Mouse (Mus musculus): ENCODE results near the gene Cxcl12.
A peak's percentile ranks its signal among the peaks of the same experiment; 100 is the strongest.

Cxcl12 gene

GRCm38 (mm10) chr6:117175113-117175793 is 6.9 kb downstream of the Cxcl12 start:
- no peak for DNase-seq

DNA sequence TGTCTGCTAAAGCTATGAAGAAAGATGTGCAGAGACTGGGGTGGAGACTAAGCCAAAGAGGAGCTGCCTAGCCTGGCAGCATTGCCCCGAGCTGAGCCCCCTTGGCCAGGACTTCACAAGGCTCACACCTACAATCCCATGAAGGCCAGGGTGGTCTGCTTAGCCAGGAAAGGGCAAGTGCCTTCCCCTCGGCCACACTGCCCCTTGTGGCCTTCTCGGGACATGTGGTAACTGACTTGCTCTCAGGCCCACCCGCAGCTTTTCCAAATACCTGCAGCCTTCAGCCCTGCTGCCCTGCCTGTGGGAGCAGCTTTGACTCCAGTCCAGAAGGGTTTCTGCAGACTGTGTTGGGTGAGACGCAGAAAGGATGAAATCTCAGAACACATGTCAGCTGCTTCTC is 8.1 kb downstream of the Cxcl12 start:
- no peak for DNase-seq

- no peak for DNase-seq
Observed at GRCm38 (mm10) chr6:117180303-117180702, 12.0 kb downstream of the Cxcl12 start.

DNA sequence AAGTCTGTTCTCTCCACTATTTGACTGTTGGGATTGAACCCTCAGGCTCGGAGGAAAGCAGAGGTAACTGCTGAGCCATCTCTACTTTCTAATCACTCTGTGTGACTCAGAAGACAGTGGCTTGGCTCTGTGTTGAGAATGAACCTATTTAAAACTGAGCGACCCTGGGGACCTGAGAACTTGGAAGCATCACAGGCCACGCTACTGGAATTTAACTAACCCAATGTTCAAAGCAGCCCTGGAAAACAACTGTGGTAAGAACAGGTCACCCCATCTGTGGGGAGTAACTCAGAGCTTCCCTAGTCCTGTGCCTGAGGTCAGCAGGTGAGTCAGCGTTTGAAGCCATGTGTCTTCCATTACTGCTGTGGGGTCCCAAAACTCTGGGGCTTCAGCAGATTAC is 17.0 kb downstream of the Cxcl12 start:
- DNase-seq, result no peak

- DNase-seq, result no peak
Observed at GRCm38 (mm10) chr6:117190453-117190852, 22.1 kb downstream of the Cxcl12 start.

GRCm38 (mm10) chr6:117191741-117192140 is 23.4 kb downstream of the Cxcl12 start:
- no peak for DNase-seq

DNA sequence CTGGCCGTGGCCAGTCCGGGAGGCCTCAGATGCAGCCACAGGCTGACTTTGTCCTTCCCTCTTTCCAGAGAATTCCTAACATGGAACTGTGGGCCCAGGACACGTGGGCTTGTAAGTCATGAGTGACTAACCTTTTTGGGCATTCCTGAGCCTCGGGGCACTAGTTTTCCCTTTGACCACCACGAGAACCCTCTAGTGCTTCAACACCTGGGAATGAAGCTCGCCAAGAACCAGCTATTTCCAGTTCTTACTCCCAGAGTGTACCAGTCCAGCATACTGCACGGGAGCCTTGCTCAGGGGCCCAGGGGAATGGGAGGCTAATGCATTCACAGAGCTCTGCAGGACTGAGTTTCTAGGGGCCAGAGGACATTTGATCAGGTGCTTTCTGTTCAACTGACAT is 24.3 kb downstream of the Cxcl12 start:
- DNase-seq, result peak; percentile 23 to 69

DNA sequence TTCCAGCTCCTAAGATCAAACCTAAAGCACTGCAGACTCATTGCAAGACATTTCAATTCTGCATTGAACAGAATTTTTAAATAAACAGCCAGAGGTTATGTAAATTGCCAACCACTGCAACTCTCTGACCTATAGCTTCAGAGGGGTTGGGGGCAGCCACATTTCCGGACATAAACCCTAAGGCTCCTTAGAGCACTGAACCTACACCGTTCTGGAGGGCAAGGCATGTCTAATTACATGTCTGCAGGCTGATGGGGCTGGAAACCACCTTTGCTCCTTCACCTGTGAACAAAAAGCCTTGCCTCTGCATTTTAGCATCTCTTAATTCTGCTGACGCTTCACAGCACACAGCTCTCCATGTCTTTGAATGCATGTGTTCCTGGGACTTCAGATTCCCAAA is 26.9 kb downstream of the Cxcl12 start:
- DNase-seq, result no peak

- DNase-seq, result no peak
Observed at GRCm38 (mm10) chr6:117198871-117199270, 30.5 kb downstream of the Cxcl12 start.

DNA sequence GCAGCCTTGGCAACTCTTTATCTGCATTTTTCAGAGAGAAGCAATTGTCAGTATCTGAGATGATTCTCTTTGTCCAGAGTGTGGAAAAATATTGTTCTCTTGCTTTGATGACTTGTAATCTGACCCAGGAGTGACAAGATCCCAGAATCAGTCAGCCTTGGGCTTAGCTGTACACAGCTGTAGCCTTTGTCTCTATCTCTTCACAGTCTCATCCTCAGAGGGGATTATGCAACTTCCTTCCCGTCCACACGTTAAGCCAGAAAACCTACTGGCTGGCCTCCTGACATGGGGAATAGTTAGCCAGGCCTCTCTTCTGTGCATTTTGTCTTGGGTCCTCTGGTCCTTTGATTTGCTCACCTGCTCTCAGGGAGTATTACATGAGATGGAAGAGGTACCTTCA is 31.4 kb downstream of the Cxcl12 start:
- no peak for DNase-seq

DNA sequence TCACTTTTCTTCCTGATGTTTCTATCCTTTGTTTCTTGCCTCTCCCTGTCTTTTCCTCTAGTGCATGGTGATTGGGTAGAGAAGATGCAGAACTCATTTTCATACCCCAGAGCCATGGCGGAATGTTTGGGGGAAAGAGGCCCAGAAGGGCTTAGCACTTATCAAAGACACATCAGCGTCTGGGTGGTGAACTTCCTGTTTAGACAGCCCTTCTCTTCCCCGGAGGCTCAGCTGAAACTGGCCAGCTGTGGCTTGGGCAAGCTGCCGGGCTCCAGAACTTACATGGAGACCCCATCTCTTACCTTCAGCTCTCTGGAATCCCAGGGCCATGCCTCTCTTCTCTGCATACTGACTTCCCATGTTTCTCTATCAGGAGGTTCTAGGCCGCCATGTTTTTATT is 32.6 kb downstream of the Cxcl12 start:
- no peak for DNase-seq

GRCm38 (mm10) chr6:117201396-117201795 is 33.1 kb downstream of the Cxcl12 start:
- no peak for DNase-seq

- DNase-seq, result no peak
Observed at GRCm38 (mm10) chr6:117201859-117202258, 33.5 kb downstream of the Cxcl12 start.

DNA sequence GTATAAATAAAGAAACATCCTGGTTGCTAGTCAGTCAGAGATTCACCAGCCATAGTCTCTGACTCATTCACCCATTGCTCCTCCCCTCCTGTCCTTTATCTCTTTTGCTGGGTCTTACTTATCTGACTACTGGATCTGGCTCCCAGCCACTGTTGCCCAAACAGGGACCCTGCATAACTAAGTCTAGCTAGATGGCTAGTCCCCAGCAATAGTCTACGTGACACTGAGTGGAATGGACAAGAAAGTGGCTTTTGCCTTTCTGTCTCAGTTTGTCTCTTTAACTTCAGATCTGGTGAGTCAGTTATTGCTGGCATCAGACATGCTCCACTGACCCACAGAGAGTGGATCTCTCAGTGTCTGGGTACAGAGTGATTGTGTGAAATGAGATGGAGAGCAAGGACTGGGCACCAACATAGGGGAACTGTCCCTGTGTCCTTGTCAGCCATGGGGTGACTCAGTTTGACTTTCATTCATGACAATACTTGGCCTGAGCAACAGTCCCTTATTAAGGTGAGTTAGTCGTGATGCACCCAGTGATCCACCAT is 34.6 kb downstream of the Cxcl12 start:
- no peak for DNase-seq

DNA sequence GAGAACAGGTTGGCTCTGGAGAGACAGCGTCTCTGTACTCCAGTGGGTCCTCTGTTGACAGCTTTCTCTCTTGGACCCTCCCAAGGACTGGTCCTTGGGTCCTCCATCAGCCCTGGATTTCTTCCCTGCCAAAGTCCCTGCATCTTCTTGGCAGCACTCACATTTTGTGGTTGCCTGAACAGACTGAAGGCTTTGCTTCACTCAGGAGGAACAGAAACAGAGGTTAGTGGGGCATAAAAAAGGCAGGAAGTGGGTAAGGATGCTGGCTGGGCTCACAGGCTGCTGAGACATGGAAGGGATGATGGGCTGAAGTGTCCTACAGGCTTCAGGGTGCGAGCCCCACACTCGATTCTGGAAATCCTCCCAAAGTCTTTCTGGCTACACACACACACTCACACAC is 35.8 kb downstream of the Cxcl12 start:
- no peak for DNase-seq

DNA sequence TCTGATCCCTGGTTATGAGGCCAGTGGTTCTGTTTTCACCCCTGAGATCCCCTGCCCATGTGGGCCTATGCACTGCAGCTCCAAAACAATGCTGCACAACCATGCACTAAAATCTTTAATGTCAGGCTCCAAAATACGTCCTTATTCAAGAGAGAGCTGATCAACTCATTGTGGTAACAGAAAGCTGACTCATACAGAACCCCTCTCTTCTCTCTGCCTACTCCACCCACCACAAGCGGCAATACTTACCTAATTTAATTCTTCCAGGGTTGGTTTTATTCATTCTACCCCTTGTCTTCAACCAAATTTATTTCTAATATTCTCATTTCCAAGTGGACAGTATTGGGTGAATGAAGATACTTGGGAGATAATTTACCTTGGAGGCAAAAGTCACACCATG is 38.5 kb downstream of the Cxcl12 start:
- no peak for DNase-seq

GRCm38 (mm10) chr6:117207289-117207688 is 39.0 kb downstream of the Cxcl12 start:
- no peak for DNase-seq

GRCm38 (mm10) chr6:117210086-117210485 is 41.8 kb downstream of the Cxcl12 start:
- no peak for DNase-seq

DNA sequence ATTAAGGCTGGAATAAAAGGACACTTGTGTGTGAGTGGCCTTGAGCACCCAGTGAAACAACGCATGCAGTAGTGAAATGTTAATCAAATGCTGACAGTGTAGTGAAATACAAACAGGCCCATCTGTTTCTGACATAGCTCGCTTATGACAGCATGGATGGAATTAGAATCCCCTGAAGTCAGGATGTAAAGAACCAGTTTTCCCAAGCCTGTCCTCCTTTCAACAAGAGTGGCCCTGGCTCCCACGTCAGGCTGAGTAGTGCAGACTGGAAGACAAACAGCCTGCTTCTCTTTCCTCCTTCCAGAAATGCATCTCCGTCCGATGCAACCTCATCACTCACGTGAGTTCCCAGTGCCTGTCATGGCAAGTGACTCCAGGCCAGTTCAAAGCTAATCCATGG is 42.2 kb downstream of the Cxcl12 start:
- DNase-seq, result no peak

GRCm38 (mm10) chr6:117214506-117214905 is 46.2 kb downstream of the Cxcl12 start:
- no peak for DNase-seq

GRCm38 (mm10) chr6:117218442-117219299 is 50.3 kb downstream of the Cxcl12 start:
- DNase-seq, result no peak

GRCm38 (mm10) chr6:117219300-117219680 is 51.0 kb downstream of the Cxcl12 start:
- DNase-seq, result no peak

GRCm38 (mm10) chr6:117219911-117220481 is 51.7 kb downstream of the Cxcl12 start:
- DNase-seq, result no peak
